ENCODE assay signal across 16 mouse cellular contexts in genomic region chr11:110595266-110595862, GRCm38 (mm10).
DNase-seq lines count a peak whose midpoint lies in the region; ATAC-seq lines count a peak whose summit lies in the region.
"Had no signal": no experiment of that assay in that cellular context is flagged by ENCODE, and none has a peak within 500 bp of the region (broad histone marks: within the 10 kb centered on the region; RNA-seq: fewer than 3 reads in every experiment).

No protein-coding gene starts in this region.

- DNase-seq in cerebellum, postnatal 14 days = peak; percentile 68 to 69
- DNase-seq in cerebellum, adult 9-10 months = no peak
- peak; percentile 38 for DNase-seq in hindbrain, embryonic 14.5 days (ENCODE audit: low spot score)
- DNase-seq in right cerebral cortex, postnatal 4 days = peak; percentile 24
- DNase-seq in right cerebral cortex, postnatal 36 days (ENCODE audit: low spot score in 2 of 2) = no peak
- DNase-seq in skeletal muscle tissue, adult 2 months (ENCODE audit: low read depth, low spot score) = peak; percentile 38
- no peak for DNase-seq in adrenal gland, adult 8-10 months
- DNase-seq: adrenal gland, adult 2 months; lung, adult 18-20 months had no signal

- ATAC-seq in hindbrain, embryonic 14.5 days (ENCODE audit: low FRiP score) = no peak
- ATAC-seq in hindbrain, embryonic 12.5 days (ENCODE audit: low FRiP score) = no peak
- ATAC-seq: midbrain, embryonic 15.5 days had no signal

- 73% methylated on average over 7 of the region's 7 CpGs for WGBS in hindbrain, embryonic 14.5 days
- WGBS in hindbrain, embryonic 12.5 days = 75% methylated on average over 7 of the region's 7 CpGs

- no peaks in the 10 kb centered on the region for H3K9me3 ChIP-seq in hindbrain, embryonic 14.5 days (ENCODE audit: control insufficient read depth, low read length)
- H3K9me3 ChIP-seq in hindbrain, embryonic 12.5 days (replicated peaks) = no peaks in the 10 kb centered on the region
- H3K9me3 ChIP-seq: heart, embryonic 15.5 days; midbrain, embryonic 15.5 days; neural tube, embryonic 13.5 days had no signal

- H3K27me3 ChIP-seq in hindbrain, embryonic 14.5 days (ENCODE audit: control insufficient read depth, insufficient read depth, low read length) = no peaks in the 10 kb centered on the region
- H3K27me3 ChIP-seq in hindbrain, embryonic 12.5 days = no peaks in the 10 kb centered on the region
- H3K27me3 ChIP-seq: heart, embryonic 15.5 days; midbrain, embryonic 15.5 days; neural tube, embryonic 13.5 days had no signal

- H3K27ac ChIP-seq in hindbrain, embryonic 14.5 days = no peak overlapping the region
- no peak overlapping the region for H3K27ac ChIP-seq in hindbrain, embryonic 12.5 days
- H3K27ac ChIP-seq: heart, embryonic 15.5 days; kidney, postnatal 0 days; left cerebral cortex, adult 2 months; macrophage; midbrain, embryonic 15.5 days; neural tube, embryonic 13.5 days had no signal

- no peaks in the 10 kb centered on the region for H3K4me1 ChIP-seq in hindbrain, embryonic 14.5 days (replicated peaks; ENCODE audit: control insufficient read depth, insufficient read depth, low read length)
- no peaks in the 10 kb centered on the region for H3K4me1 ChIP-seq in hindbrain, embryonic 12.5 days
- H3K4me1 ChIP-seq: heart, embryonic 15.5 days; midbrain, embryonic 15.5 days; neural tube, embryonic 13.5 days had no signal

- no peak overlapping the region for H3K4me3 ChIP-seq in hindbrain, embryonic 14.5 days (replicated peaks; ENCODE audit: low read length)
- H3K4me3 ChIP-seq in hindbrain, embryonic 12.5 days = no peak overlapping the region
- H3K4me3 ChIP-seq: heart, embryonic 15.5 days; left cerebral cortex, adult 2 months; midbrain, embryonic 15.5 days; neural tube, embryonic 13.5 days had no signal

- H3K9ac ChIP-seq in hindbrain, embryonic 14.5 days = no peak overlapping the region
- no peak overlapping the region for H3K9ac ChIP-seq in hindbrain, embryonic 12.5 days
- H3K9ac ChIP-seq: heart, embryonic 15.5 days; midbrain, embryonic 15.5 days; neural tube, embryonic 13.5 days had no signal

- H3K4me2 ChIP-seq in hindbrain, embryonic 14.5 days (replicated peaks) = no peak overlapping the region
- H3K4me2 ChIP-seq in hindbrain, embryonic 12.5 days (replicated peaks) = no peak overlapping the region
- H3K4me2 ChIP-seq: heart, embryonic 15.5 days; midbrain, embryonic 15.5 days; neural tube, embryonic 13.5 days had no signal

- no peaks in the 10 kb centered on the region for H3K36me3 ChIP-seq in hindbrain, embryonic 14.5 days (replicated peaks; ENCODE audit: control insufficient read depth, insufficient read depth)
- H3K36me3 ChIP-seq in hindbrain, embryonic 12.5 days = no peaks in the 10 kb centered on the region
- H3K36me3 ChIP-seq: heart, embryonic 15.5 days; midbrain, embryonic 15.5 days; neural tube, embryonic 13.5 days had no signal

Comparison
In these comparisons a context has a peak if more than half of its experiments do, and no peak if none do; other contexts are left out.
1. DNase-seq: peak in cerebellum, postnatal 14 days (2 of 2), hindbrain, embryonic 14.5 days (single experiment), right cerebral cortex, postnatal 4 days (single experiment) and skeletal muscle tissue, adult 2 months (single experiment); none in cerebellum, adult 9-10 months (single experiment), right cerebral cortex, postnatal 36 days (0 of 2) and adrenal gland, adult 8-10 months (single experiment).